Mouse (Mus musculus) ovary, adult 10 weeks (tissue): Measurements from ENCODE around the gene Syt3. TPM values are rescaled to one million over a fixed set of nuclear protein-coding genes. Genes with fewer than 3 reads are reported as not detected.

ENCODE experiments used
- polyA plus RNA-seq: library from polyadenylated mRNA; stranded (reverse); fragments of 350-450 nt; fragmentation: Illumina TruSeq; extraction: RNeasy Lipid Tissue Mini Kit (QIAGEN cat#74804); gene quantifications from one replicate; pipeline ENCODE4 v1.2.3, GENCODE M21; 2014

The Syt3 gene
- not detected for polyA plus RNA-seq

GRCm38 (mm10) chr7:44383980-44384715 is at the start of gene Syt3:
Gene Syt3, plus strand, starts transcription at chr7:44384102.

GRCm38 (mm10) chr7:44385720-44386119 is 1.8 kb downstream of the Syt3 start, which contains the start of gene 1700008O03Rik:
Gene 1700008O03Rik, minus strand, starts transcription at chr7:44385820.

GRCm38 (mm10) chr7:44428968-44429521 is 45.1 kb downstream of the Syt3 start, which contains the start of gene Lrrc4b:
Gene Lrrc4b, plus strand, starts transcription at chr7:44429018.

Other genes starting within 250 kb of the Syt3 start
- gene Klk1b16, start 247.3 kb upstream of the Syt3 start, polyA plus RNA-seq, result not detected
- not detected for gene Klk1b24, start 195.9 kb upstream of the Syt3 start, polyA plus RNA-seq
- gene Klk1b3, start 185.9 kb upstream of the Syt3 start, polyA plus RNA-seq, result not detected
- gene Klk1b4, start 176.7 kb upstream of the Syt3 start, polyA plus RNA-seq, result not detected
- gene Klk1b5, start 168.2 kb upstream of the Syt3 start, polyA plus RNA-seq, result not detected
- 1.2 TPM for gene Klk1, start 158.7 kb upstream of the Syt3 start, polyA plus RNA-seq
- not detected for gene Gm36864, start 147.9 kb upstream of the Syt3 start, polyA plus RNA-seq
- gene 1700028J19Rik, start 137.4 kb upstream of the Syt3 start, polyA plus RNA-seq, result not detected
- 40.3 TPM for gene 2410002F23Rik, start 137.4 kb upstream of the Syt3 start, polyA plus RNA-seq
- not detected for gene Acp4, start 126.7 kb upstream of the Syt3 start, polyA plus RNA-seq
- not detected for gene Gm15517, start 122.7 kb upstream of the Syt3 start, polyA plus RNA-seq
- 2.9 TPM for gene Clec11a, start 77.2 kb upstream of the Syt3 start, polyA plus RNA-seq
- 0.06 TPM for gene Shank1, start 73.8 kb upstream of the Syt3 start, polyA plus RNA-seq
- gene 1700008O03Rik, start 1.7 kb downstream of the Syt3 start, polyA plus RNA-seq, result not detected
- gene Lrrc4b, start 44.9 kb downstream of the Syt3 start, polyA plus RNA-seq, result 0.26 TPM
- gene Aspdh, start 81.3 kb downstream of the Syt3 start, polyA plus RNA-seq, result not detected
- not detected for gene Josd2, start 83.9 kb downstream of the Syt3 start, polyA plus RNA-seq
- 1.5 TPM for gene Emc10, start 112.4 kb downstream of the Syt3 start, polyA plus RNA-seq
- gene Fam71e1, start 112.5 kb downstream of the Syt3 start, polyA plus RNA-seq, result not detected
- not detected for gene Mybpc2, start 140.6 kb downstream of the Syt3 start, polyA plus RNA-seq
- not detected for gene Spib, start 148.0 kb downstream of the Syt3 start, polyA plus RNA-seq
- not detected for gene Pold1, start 164.7 kb downstream of the Syt3 start, polyA plus RNA-seq
- not detected for gene Nr1h2, start 169.8 kb downstream of the Syt3 start, polyA plus RNA-seq
- gene Napsa, start 188.3 kb downstream of the Syt3 start, polyA plus RNA-seq, result not detected
- not detected for gene Kcnc3, start 206.6 kb downstream of the Syt3 start, polyA plus RNA-seq